Mouse (Mus musculus) intestine, embryonic 14.5 days (tissue): ENCODE results near the gene Gm45062. TPM values are rescaled to one million over a fixed set of nuclear protein-coding genes. Genes with fewer than 3 reads are reported as not detected.

Source experiments
- ATAC-seq: fragments of 200-750 bp; cut with Nextera tagmentation; replicated peaks from 2 replicates; pipeline ENCODE4 v1.8.0; 2017; ENCODE audit warnings: low read depth, moderate number of reproducible peaks, moderate TSS enrichment, moderate library complexity; ENCODE audit not compliant: low FRiP score, low TSS enrichment
- DNase-seq: peaks from one replicate; pipeline ENCODE4 v3.0.0-alpha.2; 2018; ENCODE audit warnings: low spot score
- H3K27ac ChIP-seq: fragments of 300-500 bp; sonication (generic); 2 replicates; pipeline ENCODE4 v1.5.1; 2014; ENCODE audit warnings: low read depth, mild to moderate bottlenecking, control low read depth
- H3K27me3 ChIP-seq: fragments of 300-500 bp; sonication (generic); replicated peaks from 2 replicates; pipeline ENCODE4 v1.6.1; 2014; ENCODE audit warnings: low read length, control low read depth; ENCODE audit not compliant: control insufficient read depth, insufficient read depth
- H3K36me3 ChIP-seq: fragments of 300-500 bp; sonication (generic); 2 replicates; pipeline ENCODE4 v1.6.1; 2014; ENCODE audit warnings: low read length, control low read depth; ENCODE audit not compliant: control insufficient read depth, insufficient read depth
- H3K4me1 ChIP-seq: fragments of 300-500 bp; sonication (generic); replicated peaks from 2 replicates; pipeline ENCODE4 v1.6.1; 2014; ENCODE audit warnings: low read length, control low read depth, mixed read lengths; ENCODE audit not compliant: control insufficient read depth, insufficient read depth
- H3K4me2 ChIP-seq: fragments of 300-500 bp; sonication (generic); 2 replicates; pipeline ENCODE4 v1.6.1; 2014; ENCODE audit warnings: low read length
- H3K4me3 ChIP-seq: fragments of 300-500 bp; sonication (generic); 2 replicates; pipeline ENCODE4 v1.5.1; 2014; ENCODE audit warnings: low read depth, low read length, control low read depth, mixed read lengths
- H3K9ac ChIP-seq: fragments of 300-500 bp; sonication (generic); 2 replicates; pipeline ENCODE4 v1.6.1; 2014; ENCODE audit warnings: mild to moderate bottlenecking, low read length
- H3K9me3 ChIP-seq: fragments of 300-500 bp; sonication (generic); 2 replicates; pipeline ENCODE4 v1.6.1; 2016; ENCODE audit warnings: low read length, control low read depth; ENCODE audit not compliant: control insufficient read depth
- WGBS: fragments of 180-500 bp; shearing (Covaris S2); extraction: QIAGEN DNeasy Blood & Tissue Kit; methylation state at CpG from one replicate; pipeline ENCODE4 v1.1.7; 2014; 5-methylcytosine and 5-hydroxymethylcytosine counted together
- polyA plus RNA-seq: library from polyadenylated mRNA; unstranded; fragments of >200 nt; fragmentation: Nextera tagmentation; extraction: Ambion mirVana; gene quantifications from 2 replicates; pipeline ENCODE4 v1.2.1, GENCODE M21; 2014

Gm45062 gene
- polyA plus RNA-seq, 1 experiment from 2014 or later = 8.6 TPM

DNA sequence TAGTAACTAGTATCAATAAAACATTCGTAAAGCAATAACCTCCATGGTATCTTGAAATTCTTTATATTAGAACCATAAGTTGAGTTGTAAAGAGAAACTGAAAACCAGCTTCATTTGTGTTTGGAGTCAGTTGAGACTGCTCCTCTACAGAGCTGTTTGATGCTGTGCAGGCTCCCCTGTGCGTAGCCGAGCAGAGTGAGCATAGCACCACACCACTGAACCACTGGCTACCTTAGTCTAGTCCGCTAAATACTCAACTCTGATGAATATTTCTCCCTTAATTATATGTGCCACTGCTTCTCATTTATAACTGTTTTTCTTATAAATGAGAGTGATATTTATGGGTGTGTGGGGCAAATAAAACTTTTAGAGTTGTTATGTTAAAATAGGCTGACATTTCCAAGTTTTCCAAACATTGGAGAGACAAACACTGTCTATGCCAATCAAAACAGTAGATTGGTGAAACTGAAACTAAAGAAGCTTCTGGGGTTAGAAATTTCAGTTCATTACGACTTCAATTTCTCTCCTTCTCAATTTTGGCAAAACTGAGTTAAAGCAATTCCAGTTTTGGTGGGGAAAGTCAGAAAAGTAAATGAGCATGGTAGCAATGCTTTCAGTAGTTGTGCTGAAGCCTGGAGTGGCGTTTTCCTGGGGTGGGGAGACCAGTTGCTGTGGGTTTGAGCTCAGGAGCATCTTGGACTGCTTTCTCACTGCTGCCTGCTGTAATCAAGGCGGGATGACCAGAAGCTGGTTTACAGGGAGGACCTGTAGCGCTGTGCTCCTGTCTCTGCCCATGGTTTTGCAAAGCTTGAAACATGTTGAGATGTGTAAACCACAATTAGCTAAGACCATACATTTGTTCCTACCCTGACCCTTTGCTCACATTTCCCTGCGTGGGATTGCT, 77.5 kb downstream of the Gm45062 start:
- Histone ChIP-seq H3K4me1 (no peaks in the 10 kb centered on the region), H3K27ac (no peak overlapping the region), H3K36me3 (no peaks in the 10 kb centered on the region), H3K9me3 (no peaks in the 10 kb centered on the region), H3K9ac (no peak overlapping the region), H3K4me3 (no peak overlapping the region), H3K4me2 (no peak overlapping the region), H3K27me3 (no peaks in the 10 kb centered on the region)
- 78% methylated on average over 9 of the region's 9 CpGs for WGBS
- no peak for DNase-seq
- no peak for ATAC-seq

DNA sequence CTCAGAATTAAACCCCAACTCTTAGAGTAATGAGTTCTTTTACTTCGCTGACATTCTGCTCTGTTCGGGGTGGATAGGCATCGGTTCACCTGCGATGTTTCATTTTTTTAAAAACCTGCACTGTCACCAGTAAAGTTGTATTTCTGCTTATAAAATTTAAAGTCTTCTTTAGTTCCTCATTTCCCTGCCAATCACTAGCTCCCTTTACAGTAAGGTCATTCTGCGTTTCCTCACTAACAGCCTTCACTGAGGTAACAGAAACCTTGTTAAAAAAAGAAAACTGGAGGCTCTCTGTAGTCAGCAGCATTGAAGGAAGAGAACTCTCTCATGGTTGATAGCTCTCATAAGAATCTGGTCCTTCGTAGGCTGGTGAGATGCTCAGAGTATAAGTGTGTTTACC, 80.2 kb downstream of the Gm45062 start:
- H3K4me1 ChIP-seq = no peaks in the 10 kb centered on the region
- H3K36me3 ChIP-seq = no peaks in the 10 kb centered on the region
- no peaks in the 10 kb centered on the region for H3K9me3 ChIP-seq
- no peak for DNase-seq
- H3K4me3 ChIP-seq = no peak overlapping the region
- no peak for ATAC-seq
- no peak overlapping the region for H3K9ac ChIP-seq
- H3K27ac ChIP-seq = no peak overlapping the region
- no peak overlapping the region for H3K4me2 ChIP-seq
- 83% methylated on average over 6 of the region's 6 CpGs for WGBS
- no peaks in the 10 kb centered on the region for H3K27me3 ChIP-seq

DNA sequence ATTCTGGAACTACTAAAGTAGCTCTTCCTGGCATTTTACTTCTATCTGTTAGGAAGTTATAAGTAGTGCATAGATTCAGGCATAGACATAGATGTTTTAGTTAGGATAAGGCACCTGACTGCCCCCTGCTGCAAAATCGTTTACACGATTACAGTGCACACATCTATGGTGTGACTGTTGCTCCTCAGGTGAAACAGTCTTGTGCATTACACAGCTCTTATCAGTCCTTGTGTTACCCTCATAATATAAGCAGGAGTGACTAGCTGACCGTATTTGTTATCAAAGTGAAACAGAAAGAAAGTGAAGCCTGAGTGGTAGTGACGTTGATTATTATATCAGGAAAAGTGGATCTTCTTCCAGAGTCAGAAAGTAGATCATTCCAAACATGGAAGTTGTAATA, 84.0 kb downstream of the Gm45062 start:
- ATAC-seq = no peak
- no peak for DNase-seq
- Histone ChIP-seq H3K9ac (no peak overlapping the region), H3K4me3 (no peak overlapping the region), H3K9me3 (no peaks in the 10 kb centered on the region), H3K4me2 (no peak overlapping the region), H3K4me1 (no peaks in the 10 kb centered on the region), H3K36me3 (no peaks in the 10 kb centered on the region), H3K27me3 (no peaks in the 10 kb centered on the region), H3K27ac (no peak overlapping the region)
- WGBS = 87% methylated on average over 4 of the region's 4 CpGs

DNA sequence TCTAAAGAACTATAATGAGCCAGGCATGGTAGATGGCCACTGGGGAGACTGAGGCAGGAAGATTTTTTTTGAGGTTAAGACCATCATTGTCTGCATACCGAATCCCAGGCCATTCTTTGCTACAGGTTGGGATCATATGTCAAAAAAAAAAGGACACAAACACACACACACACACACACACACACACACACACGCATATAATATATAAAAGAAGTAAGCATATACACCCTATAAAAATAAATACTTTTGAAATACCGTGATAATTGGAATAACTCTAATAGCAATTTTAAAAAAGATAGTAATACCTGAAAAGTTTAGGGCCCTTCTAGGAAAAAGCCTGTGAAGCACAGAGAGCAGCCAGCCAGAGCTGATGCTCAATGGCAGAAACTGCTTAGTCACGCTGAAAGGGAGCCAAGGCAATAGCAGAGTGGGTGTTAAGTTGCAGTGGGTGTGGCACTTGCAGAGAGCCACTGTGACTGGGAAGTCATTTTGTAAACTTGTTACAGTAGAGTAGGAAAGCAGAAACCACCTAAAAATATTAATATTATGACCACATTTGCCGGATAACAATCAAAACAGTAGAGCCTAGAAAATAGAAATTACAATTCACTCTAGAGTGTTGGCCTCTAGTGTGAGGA, 86.1 kb downstream of the Gm45062 start:
- Histone ChIP-seq H3K36me3 (no peaks in the 10 kb centered on the region), H3K4me1 (no peaks in the 10 kb centered on the region), H3K9me3 (no peaks in the 10 kb centered on the region), H3K9ac (no peak overlapping the region), H3K27ac (no peak overlapping the region), H3K27me3 (no peaks in the 10 kb centered on the region), H3K4me3 (no peak overlapping the region), H3K4me2 (no peak overlapping the region)
- DNase-seq (no peak), ATAC-seq (no peak)
- 73% methylated on average over 5 of the region's 5 CpGs for WGBS

DNA sequence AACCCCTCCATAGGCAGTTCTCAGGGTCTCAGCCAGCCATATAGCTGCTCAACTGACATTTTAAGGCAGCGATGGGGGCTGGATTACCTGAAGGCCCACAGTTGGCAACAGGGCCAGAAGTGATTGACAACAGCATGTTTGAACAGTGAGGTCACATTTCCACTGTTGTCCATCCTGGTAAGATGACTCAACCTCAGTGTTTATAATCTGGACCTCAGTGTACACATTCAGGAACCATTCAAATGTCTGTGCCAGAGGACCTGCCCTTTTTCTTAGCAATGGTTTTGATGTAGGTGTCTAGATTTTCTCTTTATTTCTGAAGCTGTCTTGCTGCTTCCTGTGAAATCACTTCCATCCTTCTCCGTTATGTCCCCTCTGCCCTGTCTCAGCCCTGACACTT, 87.9 kb downstream of the Gm45062 start:
- WGBS = 71% methylated on average over 2 of the region's 2 CpGs
- no peak for ATAC-seq

DNA sequence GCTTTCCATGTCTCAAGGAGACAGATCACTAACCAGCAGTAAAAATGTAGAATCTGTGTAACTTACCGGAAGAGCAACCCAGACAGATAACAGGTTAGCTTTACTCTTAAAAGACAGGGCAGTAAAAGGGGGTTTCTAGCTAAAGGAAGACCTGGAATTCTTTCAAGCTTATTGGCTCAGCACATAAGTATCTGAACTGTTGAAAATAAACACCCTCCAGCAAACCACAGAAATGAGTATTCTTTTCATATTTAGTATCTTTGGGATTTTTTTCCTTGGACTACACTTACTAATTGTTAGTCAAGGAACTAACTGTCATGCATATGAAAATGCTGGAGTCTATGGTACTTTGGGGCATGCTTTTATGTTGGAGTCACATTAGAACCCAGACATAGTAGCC, 89.1 kb downstream of the Gm45062 start:
- H3K27me3 ChIP-seq = no peaks in the 10 kb centered on the region
- DNase-seq = no peak
- H3K4me2 ChIP-seq = no peak overlapping the region
- H3K4me1 ChIP-seq = no peaks in the 10 kb centered on the region
- H3K36me3 ChIP-seq = no peaks in the 10 kb centered on the region
- H3K4me3 ChIP-seq = no peak overlapping the region
- H3K9me3 ChIP-seq = no peaks in the 10 kb centered on the region
- H3K27ac ChIP-seq = no peak overlapping the region
- no peak overlapping the region for H3K9ac ChIP-seq
- 80% methylated on average over 1 of the region's 1 CpGs for WGBS
- no peak for ATAC-seq

More for the DNA sequence above, 87.9 kb downstream of the Gm45062 start:
- no peak overlapping the region for H3K4me2 ChIP-seq
- H3K27ac ChIP-seq = no peak overlapping the region
- DNase-seq = no peak
- no peaks in the 10 kb centered on the region for H3K36me3 ChIP-seq
- no peak overlapping the region for H3K9ac ChIP-seq
- no peaks in the 10 kb centered on the region for H3K27me3 ChIP-seq
- H3K9me3 ChIP-seq = no peaks in the 10 kb centered on the region
- no peak overlapping the region for H3K4me3 ChIP-seq
- no peaks in the 10 kb centered on the region for H3K4me1 ChIP-seq

DNA sequence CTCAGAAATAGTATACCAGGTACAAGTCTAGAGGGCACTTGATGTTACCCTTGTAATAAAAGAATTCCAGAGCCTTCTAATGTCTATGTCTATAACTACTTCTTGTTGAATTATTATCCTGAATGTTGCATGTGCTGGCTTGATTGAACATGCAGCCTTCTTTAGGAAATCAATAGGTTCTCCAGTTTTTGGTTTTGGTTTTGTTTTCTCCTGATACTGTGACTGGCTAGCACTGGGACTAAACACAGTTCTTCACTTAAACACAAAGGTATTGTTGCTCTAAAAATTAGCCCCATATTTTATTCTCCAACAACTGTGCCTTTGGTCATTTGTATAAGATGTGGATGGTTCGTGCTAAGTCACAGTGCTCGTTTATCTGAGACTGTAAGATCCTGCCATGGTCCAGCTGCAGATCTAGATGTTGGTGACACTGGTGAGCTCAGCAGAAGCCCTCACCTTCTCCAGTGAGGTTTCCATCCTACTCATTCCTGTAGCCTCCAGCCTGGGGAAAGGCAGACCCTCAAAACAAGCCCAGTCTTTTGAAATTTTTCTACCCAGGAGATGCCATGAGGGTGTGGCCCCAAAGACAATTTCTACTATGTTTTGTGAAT, 89.9 kb downstream of the Gm45062 start:
- no peak overlapping the region for H3K9ac ChIP-seq
- H3K27me3 ChIP-seq = no peaks in the 10 kb centered on the region
- DNase-seq (no peak), ATAC-seq (no peak)
- no peak overlapping the region for H3K4me3 ChIP-seq
- H3K4me2 ChIP-seq = no peak overlapping the region
- no peaks in the 10 kb centered on the region for H3K9me3 ChIP-seq
- H3K27ac ChIP-seq = no peak overlapping the region
- H3K4me1 ChIP-seq = no peaks in the 10 kb centered on the region
- no peaks in the 10 kb centered on the region for H3K36me3 ChIP-seq
- 85% methylated on average over 2 of the region's 2 CpGs for WGBS

DNA sequence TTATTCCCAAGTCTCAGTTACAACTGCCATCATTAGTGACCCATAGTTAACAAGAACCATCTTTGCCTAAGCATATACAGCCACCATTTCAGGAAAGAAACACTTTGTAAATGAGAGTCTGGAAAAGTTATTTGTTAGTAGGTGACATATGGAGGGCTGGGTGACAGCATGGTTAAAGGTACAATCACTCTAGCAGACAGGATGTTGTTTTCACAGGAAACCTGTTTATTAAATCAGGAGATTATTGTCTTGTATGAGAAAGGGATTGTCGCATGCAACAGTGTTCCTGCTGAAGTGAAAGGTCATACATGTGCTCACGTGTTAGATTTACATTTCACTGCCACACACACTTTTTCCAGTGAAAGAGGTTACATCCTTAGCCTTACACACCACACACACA, 92.3 kb downstream of the Gm45062 start:
- Histone ChIP-seq H3K27me3 (no peaks in the 10 kb centered on the region), H3K36me3 (no peaks in the 10 kb centered on the region), H3K4me1 (no peaks in the 10 kb centered on the region), H3K9me3 (no peaks in the 10 kb centered on the region), H3K9ac (no peak overlapping the region), H3K4me3 (no peak overlapping the region), H3K27ac (no peak overlapping the region), H3K4me2 (no peak overlapping the region)
- DNase-seq = no peak
- no peak for ATAC-seq
- 80% methylated on average over 2 of the region's 2 CpGs for WGBS
